Mouse (Mus musculus): ENCODE data around the gene Ralgds.

- TF ChIP-seq CTCF (IDR thresholded peaks at IDR 0.05; ENCODE audit: extremely low read depth, insufficient read depth, insufficient read length, insufficient replicate concordance) (no peak), POLR2A (IDR thresholded peaks at IDR 0.05; ENCODE audit: low read depth, low read length) (no peak; the same call in 1 of the 2 replicates)
These were observed 27.0 kb downstream of the Ralgds start for GRCm38 (mm10) chr2:28539949-28540348.

Data from spleen, adult 2 months (tissue).